Mouse (Mus musculus) Patski (cell line): Measurements from ENCODE around the gene Cep295nl. TPM values are rescaled to one million over a fixed set of nuclear protein-coding genes. Genes with fewer than 3 reads are reported as not detected.
"Not testable (repeated sequence)": the region's sequence is repeated elsewhere in the genome, so short reads cannot be mapped to it uniquely, and the experiment has no call there.

Experiments
- ATAC-seq: fragments of 100-300 bp; one replicate; pipeline ENCODE4 v1.8.0; 2021
- CTCF ChIA-PET: fragments of 350-600 bp; sonication (Branson Sonifier 250); formaldehyde crosslinking; loops from one replicate; lab custom pipeline; 2022; ENCODE audit warnings: inconsistent platforms; lab: Charles Lee
- POLR2A ChIA-PET: fragments of 350-600 bp; sonication (Branson Sonifier 250); formaldehyde crosslinking; loops from one replicate; lab custom pipeline; 2022; ENCODE audit warnings: antibody characterized with exemption, inconsistent platforms; lab: Charles Lee
- DNase-seq: peaks from one replicate; pipeline ENCODE4 v3.0.0-alpha.2; 2011; ENCODE audit warnings: low read depth, low spot score
- H3K27me3 ChIP-seq: fragments of 371-371 bp; one replicate; pipeline ENCODE4 v1.5.1; 2021
- CTCF ChIP-seq: fragments of 100-300 bp; IDR thresholded peaks from one replicate; pipeline ENCODE4 v1.5.1; 2021
- in situ Hi-C: fragments of 300-500 bp; cut with MboI; formaldehyde crosslinking; loops from 3 replicates; pipeline ENCODE4 v1.11.1; 2018; ENCODE audit warnings: low pct_unique_long_range_greater_than_20kb, mixed read lengths
- polyA plus RNA-seq: library from polyadenylated mRNA; unstranded; gene quantifications from one replicate; pipeline ENCODE4 v1.2.3, GENCODE M21; 2021

Cep295nl gene
- polyA plus RNA-seq = 0.41 TPM

- in situ Hi-C loops = no loop called here
- DNase-seq (no peak), ATAC-seq (no peak)
- POLR2A ChIA-PET = interaction anchor here (0.6 to 1.3 kb wide), 3 partner anchors 9 to 17 kb away, joined by 3 read pairs; no protein-coding TSS in a partner anchor
- no peaks in the 10 kb centered on the region for H3K27me3 ChIP-seq
- no peak for TF ChIP-seq CTCF
- CTCF ChIA-PET = interaction anchor here (1.0 to 1.1 kb wide), 3 partner anchors 11 to 101 kb away, joined by 3 to 4 read pairs (median 3); no protein-coding TSS in a partner anchor
Observed at GRCm38 (mm10) chr11:118342400-118342981, at the start of gene Cep295nl. Gene Cep295nl, minus strand, starts transcription at chr11:118342500.

GRCm38 (mm10) chr11:118387816-118388215 lies 45.5 kb upstream of the Cep295nl start:
- in situ Hi-C loops, POLR2A ChIA-PET, H3K27me3 ChIP-seq, ATAC-seq, DNase-seq, CTCF ChIA-PET: not testable (repeated sequence)

- in situ Hi-C loops = no loop called here
- ATAC-seq = peak; percentile 88
- CTCF ChIA-PET = interaction anchor here (0.8 to 2.9 kb wide), 17 partner anchors 10 to 89 kb away, joined by 3 to 13 read pairs (median 4); partner anchors contain the start of genes Cep295nl and Usp36
- H3K27me3 ChIP-seq = no peaks in the 10 kb centered on the region
- peak; percentile 95 for TF ChIP-seq CTCF
- peak; percentile 71 for DNase-seq
- POLR2A ChIA-PET = interaction anchor here (1.0 to 1.6 kb wide), 2 partner anchors 25 to 57 kb away, joined by 4 read pairs; no protein-coding TSS in a partner anchor
Observed at GRCm38 (mm10) chr11:118379251-118380009, 37.1 kb upstream of the Cep295nl start.

- no peak for TF ChIP-seq CTCF
- CTCF ChIA-PET = interaction anchor here (0.8 to 2.9 kb wide), 10 partner anchors 9 to 88 kb away, joined by 3 to 13 read pairs (median 4); partner anchors contain the start of gene Usp36
- ATAC-seq = no peak
- DNase-seq = no peak
- no peaks in the 10 kb centered on the region for H3K27me3 ChIP-seq
- POLR2A ChIA-PET = interaction anchor here (1.0 to 1.6 kb wide), 2 partner anchors 24 to 56 kb away, joined by 4 read pairs; no protein-coding TSS in a partner anchor
- in situ Hi-C loops = no loop called here
Observed at GRCm38 (mm10) chr11:118378656-118379055, 36.4 kb upstream of the Cep295nl start.

GRCm38 (mm10) chr11:118376323-118376722 lies 34.0 kb upstream of the Cep295nl start:
- not testable (repeated sequence) for DNase-seq
- CTCF ChIA-PET = interaction anchor here (1.0 to 1.7 kb wide), 2 partner anchors 14 to 57 kb away, joined by 3 to 5 read pairs; no protein-coding TSS in a partner anchor

GRCm38 (mm10) chr11:118375881-118376280 lies 33.6 kb upstream of the Cep295nl start:
- ChIA-PET POLR2A (interaction anchor here (1.3 kb wide), 1 partner anchor 24 kb away, joined by 3 read pairs; no protein-coding TSS in a partner anchor), CTCF (interaction anchor here (1.0 to 1.7 kb wide), 2 partner anchors 13 to 57 kb away, joined by 3 to 5 read pairs; no protein-coding TSS in a partner anchor)
- DNase-seq (no peak), ATAC-seq (no peak)
- no peak for TF ChIP-seq CTCF
- H3K27me3 ChIP-seq = no peaks in the 10 kb centered on the region
- in situ Hi-C loops = no loop called here

More at GRCm38 (mm10) chr11:118376323-118376722, 34.0 kb upstream of the Cep295nl start:
- H3K27me3 ChIP-seq, ATAC-seq, in situ Hi-C loops, POLR2A ChIA-PET: not testable (repeated sequence)

GRCm38 (mm10) chr11:118375461-118375860 lies 33.2 kb upstream of the Cep295nl start:
- no peak for TF ChIP-seq CTCF
- ChIA-PET POLR2A (interaction anchor here (1.3 kb wide), 1 partner anchor 24 kb away, joined by 3 read pairs; no protein-coding TSS in a partner anchor), CTCF (interaction anchor here (1.0 to 1.7 kb wide), 2 partner anchors 13 to 56 kb away, joined by 3 to 5 read pairs; no protein-coding TSS in a partner anchor)
- H3K27me3 ChIP-seq = no peaks in the 10 kb centered on the region
- ATAC-seq = no peak
- DNase-seq = no peak
- in situ Hi-C loops = no loop called here

GRCm38 (mm10) chr11:118375006-118375405 lies 32.7 kb upstream of the Cep295nl start:
- ChIA-PET POLR2A (interaction anchor here (0.8 to 1.3 kb wide), 2 partner anchors 23 to 47 kb away, joined by 3 read pairs; no protein-coding TSS in a partner anchor), CTCF (interaction anchor here (1.7 kb wide), 1 partner anchor 12 kb away, joined by 5 read pairs; no protein-coding TSS in a partner anchor)
- DNase-seq = no peak
- ATAC-seq = no peak
- no peak for TF ChIP-seq CTCF
- H3K27me3 ChIP-seq = no peaks in the 10 kb centered on the region
- in situ Hi-C loops = no loop called here

- no peak for TF ChIP-seq CTCF
- in situ Hi-C loops = no loop called here
- ATAC-seq (no peak), DNase-seq (no peak)
- ChIA-PET POLR2A (interaction anchor here (0.8 to 1.3 kb wide), 2 partner anchors 23 to 47 kb away, joined by 3 read pairs; no protein-coding TSS in a partner anchor), CTCF (interaction anchor here (1.7 kb wide), 1 partner anchor 12 kb away, joined by 5 read pairs; no protein-coding TSS in a partner anchor)
- no peaks in the 10 kb centered on the region for H3K27me3 ChIP-seq
Observed at GRCm38 (mm10) chr11:118374506-118374905, 32.2 kb upstream of the Cep295nl start.

- ChIA-PET POLR2A (no interaction called here), CTCF (no interaction called here)
- no peaks in the 10 kb centered on the region for H3K27me3 ChIP-seq
- no peak for DNase-seq
- in situ Hi-C loops = no loop called here
- ATAC-seq = no peak
- no peak for TF ChIP-seq CTCF
Observed at GRCm38 (mm10) chr11:118372641-118373040, 30.3 kb upstream of the Cep295nl start.
